Mouse (Mus musculus) thymus, postnatal 0 days (tissue): ENCODE data around the gene Smim17. TPM values are rescaled to one million over a fixed set of nuclear protein-coding genes. Genes with fewer than 3 reads are reported as not detected.
"Not testable (repeated sequence)": the region's sequence is repeated elsewhere in the genome, so short reads cannot be mapped to it uniquely, and the experiment has no call there.

Experiments used
- DNase-seq: peaks from one replicate; pipeline ENCODE4 v3.0.0-alpha.2; 2015; ENCODE audit warnings: low spot score
- polyA plus RNA-seq: library from polyadenylated mRNA; unstranded; fragments of >200 nt; fragmentation: Nextera tagmentation; extraction: Ambion mirVana; gene quantifications from 2 replicates; pipeline ENCODE4 v1.2.1, GENCODE M21; 2015

Smim17 gene
- polyA plus RNA-seq: 0.35 TPM in 1 of 2 replicates, not detected in the other

DNA sequence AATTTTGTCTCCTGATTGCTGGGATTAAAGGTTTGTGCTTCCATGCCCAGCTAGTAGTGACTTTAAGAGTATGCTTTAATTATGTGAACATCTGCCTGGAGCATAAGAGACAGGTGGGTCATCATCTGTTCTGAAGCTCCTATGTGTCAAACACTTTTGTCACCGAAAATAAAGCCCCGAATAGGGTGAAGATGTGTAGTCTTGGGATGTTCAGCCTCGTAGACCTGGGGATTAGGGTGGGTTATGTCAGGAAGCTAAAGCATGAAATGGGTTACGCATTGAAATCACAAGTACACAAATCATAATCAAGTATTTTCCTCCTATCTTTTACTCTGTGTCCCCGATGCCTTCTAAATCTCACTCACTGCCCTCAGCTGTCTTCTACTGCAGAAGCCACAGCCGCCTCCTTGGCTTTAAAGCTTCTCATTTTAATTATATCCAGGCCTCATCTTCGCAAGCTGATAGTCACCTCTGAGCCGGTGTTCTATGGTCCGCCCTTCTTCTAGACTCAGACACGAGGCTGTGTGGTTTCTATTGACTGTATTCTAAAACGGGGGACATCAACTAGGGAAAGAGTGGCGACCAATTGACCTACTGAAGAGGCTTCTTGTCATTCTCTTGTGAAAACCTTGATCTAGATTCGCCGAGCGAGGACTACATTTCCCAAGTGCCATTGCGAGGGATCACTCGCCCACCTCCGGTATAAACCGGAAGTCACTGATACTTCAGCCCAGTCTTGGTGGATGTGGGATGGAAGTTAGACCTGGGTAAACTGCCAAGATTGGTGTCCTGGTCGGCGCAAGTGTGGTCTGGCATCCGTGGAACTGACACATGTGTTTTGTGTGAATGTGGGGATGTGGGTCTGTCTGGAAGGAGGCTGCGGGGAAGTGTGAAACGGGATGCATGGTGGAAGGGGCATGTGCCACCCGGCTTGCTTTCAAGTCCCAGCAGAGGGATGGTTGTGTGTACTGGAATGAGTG lies at the start of gene Smim17:
TSS of gene Smim17 (plus strand) at position 720 of the 980 bp plus-strand sequence.
- DNase-seq: peak; percentile 55

DNA sequence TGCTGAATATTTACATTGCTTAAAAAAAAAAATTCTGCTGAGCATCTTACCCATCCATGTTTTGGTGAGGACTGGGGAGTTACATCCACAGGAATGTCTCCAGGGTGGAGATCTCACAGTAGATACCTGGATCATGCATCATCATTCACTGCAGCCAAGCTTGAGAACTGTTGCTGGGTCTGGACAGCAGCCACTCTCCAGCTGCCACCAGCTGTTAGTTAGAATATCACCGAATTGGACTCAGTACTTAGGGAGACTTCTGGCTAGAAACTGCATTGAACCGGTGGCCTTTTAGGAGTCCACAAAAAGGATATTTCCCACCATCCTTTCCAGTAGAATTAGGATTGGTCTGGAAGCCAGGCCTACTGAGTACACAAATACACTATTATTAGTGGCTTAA lies 40.4 kb upstream of the Smim17 start:
- DNase-seq: no peak

DNA sequence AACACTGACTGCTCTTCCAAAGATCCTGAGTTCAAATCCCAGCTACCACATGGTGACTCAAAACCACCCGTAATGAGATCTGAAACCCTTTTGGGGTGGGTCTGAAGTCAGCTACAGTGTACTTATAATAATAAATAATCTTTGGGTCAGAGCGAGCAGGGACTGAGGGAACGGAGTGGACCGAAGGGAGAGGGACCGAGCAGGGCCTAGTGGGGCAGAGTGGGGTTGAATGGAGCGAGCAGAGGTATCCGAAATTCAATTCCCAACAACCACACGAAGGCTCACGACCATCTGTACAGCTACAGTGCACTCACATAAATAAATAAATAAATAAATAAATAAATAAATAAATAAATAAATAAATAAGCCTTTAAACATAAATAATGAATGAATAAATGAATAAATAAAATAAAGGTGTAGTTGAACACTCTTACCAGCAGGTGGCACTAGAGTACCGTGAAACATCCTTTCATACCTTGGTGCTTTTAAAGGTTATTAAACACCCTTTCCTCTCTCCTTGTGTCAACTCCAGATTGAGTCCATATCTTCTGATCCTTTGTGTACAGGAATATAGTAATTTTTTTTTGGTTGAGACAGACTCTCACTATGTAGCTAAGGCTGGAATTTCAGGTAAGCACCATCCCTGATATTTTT lies 39.5 kb upstream of the Smim17 start:
- peak; percentile 84 for DNase-seq

DNA sequence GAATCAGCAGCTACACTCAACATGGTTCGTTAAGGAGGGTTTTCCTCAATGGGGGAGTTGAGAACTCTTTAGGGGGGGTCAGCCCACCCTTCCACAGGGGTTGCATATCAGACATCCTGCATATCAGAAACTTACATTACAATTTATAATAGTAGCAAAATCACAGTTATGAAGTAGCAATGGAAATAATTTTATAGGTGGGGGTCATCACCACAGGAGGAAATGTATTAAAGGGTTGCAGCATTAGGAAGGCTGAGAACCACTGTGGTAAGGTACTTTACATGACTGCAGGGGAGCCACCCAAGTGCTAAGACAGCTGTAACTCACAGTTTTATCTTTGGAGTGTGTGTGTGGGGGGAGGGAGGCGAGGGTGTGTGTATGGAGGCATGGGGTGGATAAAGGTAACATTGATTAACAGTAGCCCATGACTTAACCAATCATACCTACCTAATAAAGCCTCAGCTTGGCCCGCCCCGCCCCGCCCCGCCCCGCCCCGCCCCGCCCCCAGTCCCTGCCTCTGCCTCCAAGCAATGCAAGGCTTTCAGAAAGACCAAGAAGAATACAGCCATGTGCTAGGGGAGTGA lies 37.9 kb upstream of the Smim17 start:
- no peak for DNase-seq

DNA sequence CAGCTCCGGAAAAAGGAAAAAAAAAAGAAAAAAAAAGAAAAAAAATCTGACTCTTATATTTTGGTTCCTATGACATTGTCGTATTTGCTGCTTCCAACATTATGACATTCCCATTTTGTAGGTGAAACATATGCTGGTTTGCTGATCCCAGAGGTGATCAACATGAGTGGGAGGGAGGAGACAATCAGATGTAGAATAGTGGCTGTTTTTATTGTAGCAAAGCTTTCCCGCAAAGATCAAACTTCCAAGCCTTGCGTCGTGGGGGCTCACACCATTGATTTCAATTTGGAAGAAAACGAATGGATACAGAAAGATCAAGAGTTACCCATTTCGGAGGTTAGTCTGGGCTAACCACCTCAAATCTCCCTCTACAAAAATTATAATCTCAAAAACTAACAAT lies 36.8 kb upstream of the Smim17 start:
- no peak for DNase-seq

DNA sequence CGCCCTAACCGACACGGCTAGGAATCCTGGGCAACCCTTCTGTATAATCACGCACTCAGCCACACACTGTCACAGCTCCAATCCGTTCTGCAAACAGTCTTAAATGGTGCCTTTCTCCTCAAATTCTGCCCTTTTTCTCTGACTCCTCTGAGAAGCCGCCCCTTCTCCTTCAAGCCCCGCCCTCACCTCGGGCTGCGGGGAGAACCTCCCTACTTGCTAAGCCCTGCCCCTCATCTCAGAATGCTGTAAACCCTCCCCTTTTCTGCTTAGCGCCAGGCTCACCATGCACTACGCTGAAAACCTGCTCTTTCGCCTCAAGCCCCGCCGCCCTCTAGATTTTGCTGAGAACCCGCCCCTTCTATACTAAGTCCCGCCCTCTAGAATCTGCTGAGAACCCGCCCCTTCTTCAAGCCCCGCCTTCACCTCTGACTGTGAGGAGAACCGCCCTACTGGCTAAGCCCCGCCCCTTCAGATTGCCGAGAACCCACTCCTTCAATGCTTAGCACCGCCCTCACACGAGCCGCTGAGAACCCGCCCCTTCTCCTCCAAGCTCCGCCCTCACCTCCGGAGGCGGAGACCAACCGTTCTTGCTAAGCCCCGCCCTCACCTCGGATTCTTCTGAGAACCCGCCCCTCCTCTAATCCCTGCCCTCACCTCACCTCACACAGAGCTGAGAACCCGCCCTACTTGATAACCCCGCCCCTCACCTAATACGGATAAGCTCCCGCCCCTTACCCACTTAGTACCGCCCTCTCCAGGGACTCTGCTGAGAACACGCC lies 36.1 kb upstream of the Smim17 start:
- DNase-seq: peak; percentile 97

DNA sequence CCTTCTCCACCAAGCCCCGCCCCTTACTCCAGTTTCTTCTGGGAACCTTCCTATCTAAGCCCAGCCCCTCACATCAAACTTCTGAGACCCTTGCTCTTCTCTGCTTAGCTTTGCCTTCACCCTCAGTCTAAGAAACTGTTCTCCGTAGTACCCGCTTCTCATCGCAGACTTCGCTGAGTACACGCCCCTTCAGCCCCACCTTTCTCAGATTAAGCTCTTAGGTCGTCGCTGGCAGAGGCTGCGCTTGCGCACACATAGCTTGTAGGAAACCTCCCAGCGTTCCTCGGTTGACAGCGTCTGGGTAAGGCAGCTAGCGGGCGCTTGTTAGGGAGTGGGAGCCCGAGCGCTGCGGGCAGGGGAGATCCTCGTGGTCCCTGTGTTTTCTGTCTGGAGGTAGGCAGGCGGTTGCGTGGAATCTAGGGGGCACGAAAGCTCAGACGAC lies 35.4 kb upstream of the Smim17 start, which contains the start of gene Zfp78:
TSS of gene Zfp78 (plus strand) at position 234 of the 442 bp plus-strand sequence.
- DNase-seq: peak; percentile 94

DNA sequence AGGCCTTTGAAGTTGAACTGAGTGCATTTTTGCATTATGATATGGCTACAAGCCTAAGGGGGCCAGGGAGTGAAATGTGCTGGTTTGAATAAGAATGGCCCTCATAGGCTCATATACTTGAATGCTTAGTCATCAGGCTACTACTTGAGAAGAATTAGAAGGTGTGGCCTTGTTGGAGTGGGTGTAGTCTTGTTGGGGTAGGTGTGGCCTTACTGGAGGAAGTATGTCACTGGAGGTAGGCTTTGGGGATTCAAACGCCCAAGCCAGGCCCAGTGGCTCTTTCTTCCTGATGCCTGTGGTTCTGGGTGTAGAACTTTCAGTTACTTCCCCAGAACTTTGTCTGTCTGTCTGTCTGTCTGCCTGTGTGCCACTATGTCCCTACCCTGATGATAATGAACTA lies 33.8 kb upstream of the Smim17 start:
- no peak for DNase-seq

DNA sequence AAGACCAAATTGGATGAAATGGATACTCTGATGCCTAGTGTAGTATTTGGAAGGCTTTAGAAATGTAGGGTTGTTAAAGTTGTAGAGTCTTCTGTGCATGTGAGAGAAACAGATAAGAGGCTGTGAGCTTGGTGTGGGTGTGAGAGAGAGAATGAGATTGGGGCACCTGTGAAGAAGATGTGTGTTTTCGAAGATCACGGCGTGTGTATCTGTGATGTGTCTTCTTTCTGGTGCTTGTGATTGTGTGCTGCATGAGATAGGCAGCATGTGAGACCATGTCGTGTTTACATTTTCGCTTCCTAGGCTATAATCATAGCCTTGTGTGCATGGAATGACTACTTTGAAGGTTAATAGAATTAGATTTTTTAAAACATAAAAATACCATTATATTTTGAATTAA lies 31.3 kb upstream of the Smim17 start:
- DNase-seq: no peak

DNA sequence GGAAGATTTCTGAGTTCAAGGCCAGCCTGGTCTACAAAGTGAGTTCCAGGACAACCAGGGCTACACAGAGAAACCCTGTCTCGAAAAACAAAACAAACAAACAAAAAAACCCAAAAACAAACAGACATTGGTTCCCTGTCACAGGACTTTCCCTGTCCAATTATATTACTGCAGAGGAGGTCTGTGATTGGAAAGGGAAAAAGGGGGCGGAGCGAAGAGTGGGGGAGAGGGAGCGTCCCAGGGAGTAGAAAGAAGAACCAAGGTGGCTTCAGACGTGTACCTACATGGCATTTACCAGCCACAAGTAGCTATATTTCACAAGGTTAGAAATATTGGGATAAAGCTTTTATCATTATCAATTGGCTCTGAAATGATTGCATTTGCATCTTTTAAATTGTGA lies 30.4 kb upstream of the Smim17 start:
- not testable (repeated sequence) for DNase-seq

DNA sequence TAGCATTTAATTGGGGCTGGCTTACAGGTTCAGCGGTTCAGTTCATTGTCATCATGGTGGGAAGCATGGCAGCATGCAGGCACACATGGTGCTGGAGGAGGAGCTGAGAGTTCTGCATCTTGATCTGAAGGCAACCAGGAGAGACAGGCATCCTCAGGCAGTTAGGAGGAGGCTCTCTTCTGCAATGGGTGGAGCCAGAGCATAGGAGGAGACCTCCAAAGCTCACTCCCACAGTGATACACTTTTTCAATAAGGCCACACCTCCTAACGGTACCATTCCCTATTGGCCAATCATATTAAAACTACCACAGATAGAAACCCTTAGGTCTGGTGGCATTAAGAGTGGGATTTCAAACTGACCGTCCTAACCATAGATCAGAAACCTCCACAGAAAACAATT lies 29.1 kb upstream of the Smim17 start:
- DNase-seq: no peak

DNA sequence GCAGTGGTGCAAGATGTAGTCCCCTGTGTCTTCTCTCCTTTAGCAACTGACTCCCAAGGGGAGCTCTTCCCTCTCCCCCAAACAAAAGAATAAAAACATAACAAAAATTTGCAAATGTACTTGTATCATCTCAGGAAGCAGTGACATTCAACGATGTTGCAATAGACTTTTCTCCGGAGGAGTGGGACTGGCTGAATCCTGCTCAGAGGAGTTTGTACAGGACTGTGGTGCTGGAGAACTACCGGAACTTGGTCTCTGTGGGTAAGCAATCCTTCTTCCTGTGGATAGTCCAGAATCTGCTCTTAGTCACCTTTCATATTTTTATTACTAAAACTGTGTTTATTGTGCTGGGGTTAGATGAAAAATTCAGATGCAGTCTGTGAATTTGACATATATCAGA lies 25.5 kb upstream of the Smim17 start:
- no peak for DNase-seq

DNA sequence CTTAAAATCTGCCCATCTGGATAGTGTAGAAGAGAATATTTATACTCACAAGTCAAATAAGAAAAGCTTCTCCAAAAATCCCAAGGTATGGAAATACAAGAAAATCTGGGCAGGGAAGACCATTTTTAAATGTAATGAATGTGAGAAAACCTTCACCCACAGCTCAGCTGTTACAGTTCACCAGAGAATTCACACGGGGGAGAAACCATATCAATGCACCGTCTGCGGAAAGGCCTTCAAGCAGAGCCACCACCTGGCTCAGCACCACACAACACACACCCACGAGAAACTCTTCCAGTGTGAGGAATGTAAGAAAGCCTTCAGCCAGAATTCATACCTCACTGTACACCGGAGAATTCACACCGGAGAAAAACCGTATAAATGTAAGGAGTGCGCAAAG lies 20.1 kb upstream of the Smim17 start:
- no peak for DNase-seq

DNA sequence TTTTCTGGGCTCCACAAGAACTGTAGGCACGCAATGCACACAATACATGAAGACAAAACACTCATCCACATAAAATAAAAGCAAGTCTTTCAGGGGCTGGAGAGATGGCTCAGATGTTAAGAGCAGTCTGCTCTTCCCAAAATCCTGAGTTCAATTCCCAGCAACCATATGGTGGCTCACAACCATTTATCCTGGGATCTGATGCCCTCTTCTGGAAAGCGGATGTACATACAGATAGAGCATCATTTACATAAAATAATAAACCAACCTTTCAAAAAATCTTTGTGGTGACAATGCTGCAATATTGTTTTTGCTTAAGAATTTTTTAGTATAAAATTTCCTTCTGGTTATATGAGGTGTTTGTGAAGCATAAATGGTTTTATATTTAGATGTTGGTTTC lies 17.1 kb upstream of the Smim17 start:
- no peak for DNase-seq

DNA sequence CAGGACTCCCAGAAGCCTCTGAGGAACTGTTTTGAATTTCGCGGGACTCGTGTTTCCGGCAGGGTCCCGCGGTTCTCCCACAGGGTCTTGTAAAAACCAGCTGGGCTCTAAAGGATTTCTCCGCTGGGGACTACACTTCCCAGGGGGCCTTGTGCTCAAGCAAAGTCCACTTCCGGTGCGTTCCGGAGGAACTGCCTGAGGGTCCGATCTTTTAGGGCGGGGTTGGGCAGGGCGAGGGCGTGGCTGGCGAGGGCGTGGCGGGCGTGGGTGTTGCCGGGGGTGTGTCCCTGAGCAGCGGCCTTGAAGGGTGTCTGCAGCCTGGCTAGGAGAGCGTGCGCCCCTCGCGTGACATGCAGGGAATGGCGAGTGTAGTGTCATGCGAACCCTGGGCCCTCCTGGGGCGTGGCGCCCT lies 15.5 kb upstream of the Smim17 start, which contains the start of gene Zfp28:
TSS of gene Zfp28 (plus strand) at position 252 of the 412 bp plus-strand sequence.
- peak; percentile 96 for DNase-seq

DNA sequence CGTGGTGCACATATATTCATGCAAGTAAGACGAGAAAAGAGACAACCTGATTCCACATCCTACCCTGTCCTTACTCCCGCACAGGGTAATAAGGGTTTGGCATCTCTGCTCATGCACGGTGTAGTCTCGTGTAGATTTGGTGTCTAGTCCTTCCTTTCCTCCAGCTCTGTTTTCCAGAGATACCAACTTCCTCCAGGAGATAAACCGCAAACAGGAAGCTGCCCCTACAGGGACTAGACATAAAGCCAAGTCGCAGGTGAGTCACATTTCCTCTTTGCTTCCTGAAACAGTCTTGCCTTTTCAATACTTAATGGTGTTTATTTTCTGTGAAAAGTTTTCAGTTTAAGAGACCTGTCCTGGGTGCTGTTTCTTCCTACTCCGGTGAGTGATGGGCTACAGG lies 14.5 kb upstream of the Smim17 start:
- no peak for DNase-seq

DNA sequence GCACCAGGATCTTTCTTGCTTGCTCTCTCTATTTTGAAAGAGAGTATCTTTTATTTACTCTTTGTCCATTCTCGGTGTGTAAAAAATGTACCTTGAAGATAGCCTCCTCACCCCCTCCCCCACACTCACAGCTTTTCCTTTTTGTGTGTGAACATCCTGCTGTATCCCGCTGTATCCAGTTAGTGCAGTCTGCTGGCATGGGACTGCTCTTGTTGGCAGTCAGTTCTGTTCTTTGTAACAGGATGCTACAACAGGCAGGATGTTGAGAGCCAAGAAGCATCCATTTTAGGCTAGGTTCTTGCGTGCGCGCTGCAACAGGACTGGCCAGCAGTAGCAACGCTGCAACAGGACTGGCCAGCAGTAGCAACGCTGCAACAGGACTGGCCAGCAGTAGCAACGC lies 11.5 kb upstream of the Smim17 start:
- no peak for DNase-seq

DNA sequence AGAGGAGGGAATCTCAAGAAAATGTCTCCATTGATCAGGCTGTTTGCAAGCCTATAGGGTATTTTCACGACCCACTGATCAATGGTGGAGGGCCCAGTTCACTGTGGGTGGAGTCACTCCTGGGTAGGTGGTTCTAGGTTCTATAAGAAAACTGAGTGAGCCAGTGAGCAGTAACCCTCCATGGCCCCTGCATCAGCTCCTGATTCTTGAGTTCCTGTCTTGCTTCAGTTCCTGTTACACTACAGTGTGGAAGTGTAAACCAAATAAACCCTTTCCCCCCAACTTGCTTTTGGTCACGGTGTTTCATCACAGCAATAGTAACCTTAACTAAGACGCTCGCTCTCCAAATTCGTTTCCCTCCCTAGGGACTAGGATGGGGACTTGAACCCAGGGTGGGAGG lies 9.5 kb upstream of the Smim17 start:
- no peak for DNase-seq

DNA sequence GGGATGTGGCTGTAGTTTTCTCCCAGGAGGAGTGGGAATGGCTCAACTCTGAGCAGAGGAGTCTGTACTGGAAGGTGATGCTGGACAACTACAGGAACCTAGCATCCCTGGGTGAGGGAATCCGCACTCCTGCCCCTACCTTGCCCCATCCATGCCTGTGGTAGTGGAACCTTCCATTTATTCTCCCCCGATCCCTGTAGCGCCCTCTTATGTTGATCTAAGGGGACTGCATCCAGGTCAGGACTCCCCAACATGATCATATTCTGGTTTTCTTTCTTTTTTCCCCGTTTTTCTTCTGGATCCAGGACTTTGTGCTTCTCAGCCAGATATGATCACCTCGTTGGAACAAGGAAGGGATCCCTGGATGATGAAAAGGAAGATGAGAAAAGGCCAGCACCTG lies 9.1 kb upstream of the Smim17 start:
- DNase-seq: no peak

DNA sequence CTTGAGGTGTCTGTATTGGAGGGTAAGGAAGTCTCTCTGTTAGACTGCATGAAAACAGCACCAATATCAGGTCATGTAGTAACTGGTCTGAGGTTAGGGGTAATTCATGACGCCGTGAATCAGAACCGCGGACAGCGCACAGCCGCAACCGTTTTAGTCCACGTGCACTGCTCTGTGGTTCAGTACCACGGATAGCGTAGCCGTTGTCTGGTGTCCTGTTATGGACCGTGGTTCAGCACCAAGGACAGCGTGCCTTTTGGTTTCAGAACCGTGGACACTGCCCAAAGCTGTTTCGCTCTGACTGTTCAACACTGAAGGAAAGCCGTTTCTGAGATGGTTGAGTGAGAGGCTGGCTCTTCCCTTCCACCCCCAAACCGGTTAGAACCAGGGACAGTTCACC lies 11.5 kb downstream of the Smim17 start, which contains the start of gene Gm20715:
TSS of gene Gm20715 (plus strand) at position 235 of the 400 bp plus-strand sequence.
- peak; percentile 84 for DNase-seq
